Mouse (Mus musculus) small intestine, adult 2 months (tissue): ENCODE measurements at regions not wholly inside any gene's neighbourhood (a gene's known extent, or its start where the extent isn't known, plus 50 kb on each side); places are given as distances from the start of the nearest gene placed in this dataset.
"Not testable (repeated sequence)": the region's sequence is repeated elsewhere in the genome, so short reads cannot be mapped to it uniquely, and the experiment has no call there.

Experiments used
- H3K27ac ChIP-seq: fragments of 200-500 bp; 2 replicates; pipeline ENCODE4 v1.5.1; 2012; ENCODE audit warnings: low read depth, low read length, control low read depth, inconsistent platforms; ENCODE audit not compliant: insufficient read depth
- H3K27me3 ChIP-seq: fragments of 200-500 bp; 2 replicates; pipeline ENCODE4 v1.6.1; 2012; ENCODE audit warnings: mild to moderate bottlenecking, moderate library complexity, low read length, inconsistent platforms; ENCODE audit not compliant: control insufficient read depth, insufficient read depth
- H3K36me3 ChIP-seq: fragments of 200-500 bp; 2 replicates; pipeline ENCODE4 v1.6.1; 2012; ENCODE audit warnings: mild to moderate bottlenecking, low read length, control low read depth, inconsistent platforms; ENCODE audit not compliant: control insufficient read depth, insufficient read depth
- H3K4me1 ChIP-seq: fragments of 200-500 bp; 2 replicates; pipeline ENCODE4 v1.6.1; 2012; ENCODE audit warnings: low read length, inconsistent platforms, mixed read lengths; ENCODE audit not compliant: control insufficient read depth, insufficient read depth, insufficient read length
- H3K4me3 ChIP-seq: fragments of 200-500 bp; 2 replicates; pipeline ENCODE4 v1.5.1; 2012; ENCODE audit warnings: low read depth, mild to moderate bottlenecking, control low read depth, inconsistent platforms, low read length, moderate library complexity
- CTCF ChIP-seq: fragments of 200-500 bp; IDR thresholded peaks from 2 replicates; pipeline ENCODE4 v1.5.1; 2012; ENCODE audit warnings: low read depth, mild to moderate bottlenecking, control low read depth, inconsistent platforms, low read length, moderate library complexity, mixed read lengths; ENCODE audit not compliant: insufficient replicate concordance, insufficient read length; ENCODE audit errors: extremely low read depth
- POLR2A ChIP-seq: fragments of 200-500 bp; IDR thresholded peaks from 2 replicates; pipeline ENCODE4 v1.6.1; 2012; ENCODE audit warnings: low read depth, mild to moderate bottlenecking, control low read depth, inconsistent platforms, low read length, moderate library complexity
- WGBS: fragments of 180-500 bp; shearing (Covaris S2); methylation state at CpG from one replicate; pipeline ENCODE4 v1.1.7; 2018; 5-methylcytosine and 5-hydroxymethylcytosine counted together

DNA sequence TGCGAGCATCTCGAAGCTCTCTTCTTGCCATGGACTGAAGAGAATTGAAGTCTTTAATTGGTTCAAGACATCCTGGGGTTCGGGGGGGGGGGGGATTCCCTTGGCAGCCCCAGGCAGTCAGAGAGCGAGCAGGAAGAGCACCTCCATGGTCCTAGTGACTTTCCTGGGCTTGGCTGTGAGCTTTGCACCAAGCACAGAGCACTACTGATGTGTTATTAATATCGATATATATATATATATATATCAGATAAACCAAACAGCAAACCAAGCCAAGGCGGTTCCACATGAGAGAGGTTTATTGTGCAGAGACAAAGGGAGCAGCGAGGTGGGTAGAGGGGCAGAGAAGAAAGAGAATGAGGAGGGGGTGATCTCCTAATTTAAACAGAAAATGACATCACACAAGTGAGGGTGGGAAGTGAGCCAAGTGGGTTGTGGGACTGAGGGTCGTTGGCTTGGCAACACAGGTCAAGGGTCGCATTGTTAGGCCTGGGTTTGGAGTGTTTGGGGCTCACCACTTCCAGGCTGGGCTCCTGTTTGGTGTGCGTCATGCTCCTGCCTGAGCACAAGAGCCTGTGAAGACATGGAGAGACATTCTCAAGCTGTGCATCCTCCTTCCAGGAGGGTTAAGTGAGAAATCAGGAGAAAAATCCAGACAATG lies 119.9 kb downstream of the Bod1 start:
- H3K36me3 ChIP-seq, result no peaks in the 10 kb centered on the region
- 65% methylated on average over 10 of the region's 10 CpGs for WGBS
- no peak overlapping the region; the same call in 1 of the 2 replicates for H3K27ac ChIP-seq
- H3K27me3 ChIP-seq, result no peaks in the 10 kb centered on the region
- no peak for TF ChIP-seq POLR2A
- no peak for TF ChIP-seq CTCF
- no peak overlapping the region for H3K4me3 ChIP-seq
- no peaks in the 10 kb centered on the region; the same call in 1 of the 2 replicates for H3K4me1 ChIP-seq

DNA sequence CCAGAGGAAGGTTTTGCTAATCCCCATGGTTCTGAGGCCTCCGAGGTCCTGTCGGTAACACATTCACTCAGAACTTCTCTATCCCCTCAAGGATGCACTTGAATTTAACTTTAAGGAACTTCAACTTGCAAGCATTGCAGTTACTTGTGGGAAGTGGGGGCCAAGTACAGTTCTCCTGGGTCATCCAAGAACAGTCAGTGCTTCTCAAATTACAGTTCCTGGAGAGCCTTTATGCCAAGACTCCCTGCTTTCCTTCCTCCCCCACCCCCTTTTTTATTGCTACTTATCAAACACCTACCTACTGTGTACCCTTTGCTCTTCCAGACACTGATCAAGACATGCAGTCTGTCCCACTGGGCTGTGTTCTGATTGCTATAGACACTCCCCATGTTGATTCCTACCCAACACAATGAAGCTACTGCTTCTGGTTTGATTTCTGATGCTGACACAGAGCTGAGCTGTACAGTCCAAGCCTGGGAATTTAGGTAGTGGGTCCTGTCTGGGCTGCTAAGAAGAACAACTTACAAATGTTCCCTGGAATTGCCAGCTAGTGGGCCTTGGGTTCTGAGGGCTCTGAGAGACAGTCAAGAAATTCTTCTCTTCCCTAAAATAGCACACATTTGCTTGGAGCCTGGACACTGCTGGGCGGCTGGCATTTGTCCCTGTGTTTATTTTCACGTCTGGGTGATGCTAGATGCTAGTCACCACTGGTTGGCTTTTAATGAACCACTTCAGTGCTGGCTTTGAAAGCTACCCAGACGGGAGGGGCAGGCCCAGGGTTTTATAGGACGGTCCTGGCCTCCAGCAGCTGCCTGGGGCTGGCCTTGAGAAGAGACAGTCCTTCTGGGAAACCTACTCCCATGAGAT lies 120.7 kb downstream of the Bod1 start:
- Histone ChIP-seq H3K27ac (peak overlapping the region; percentile 49; the same call in 1 of the 2 replicates), H3K4me3 (no peak overlapping the region), H3K4me1 (no peaks in the 10 kb centered on the region; the same call in 1 of the 2 replicates), H3K36me3 (no peaks in the 10 kb centered on the region), H3K27me3 (no peaks in the 10 kb centered on the region)
- no peak for TF ChIP-seq POLR2A
- TF ChIP-seq CTCF, result no peak
- 62% methylated on average over 6 of the region's 6 CpGs for WGBS

DNA sequence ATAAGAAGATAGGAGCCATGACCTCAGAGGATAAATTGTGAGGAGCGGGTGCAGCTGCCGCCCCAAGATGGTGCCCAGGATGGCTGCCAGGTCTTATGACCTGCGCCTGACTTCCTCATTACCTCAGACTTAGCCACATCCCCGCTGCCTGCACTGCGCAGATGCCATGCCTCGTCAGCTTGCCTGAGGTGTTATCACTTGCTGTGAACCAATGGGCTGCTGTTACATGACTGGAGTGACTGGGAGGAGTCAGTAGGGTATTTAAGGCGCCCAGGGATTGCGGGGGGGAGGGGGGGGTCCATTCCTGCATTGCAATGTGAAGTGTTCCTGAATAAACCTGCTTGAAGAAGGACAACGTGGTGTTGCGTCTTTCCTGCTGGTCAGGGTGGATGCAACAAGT lies 126.2 kb downstream of the Bod1 start:
- H3K27ac ChIP-seq, H3K27me3 ChIP-seq, H3K4me3 ChIP-seq, H3K4me1 ChIP-seq, H3K36me3 ChIP-seq: not testable (repeated sequence)
- whole genome bisulfite sequencing, result 85% methylated on average over 10 of the region's 10 CpGs

DNA sequence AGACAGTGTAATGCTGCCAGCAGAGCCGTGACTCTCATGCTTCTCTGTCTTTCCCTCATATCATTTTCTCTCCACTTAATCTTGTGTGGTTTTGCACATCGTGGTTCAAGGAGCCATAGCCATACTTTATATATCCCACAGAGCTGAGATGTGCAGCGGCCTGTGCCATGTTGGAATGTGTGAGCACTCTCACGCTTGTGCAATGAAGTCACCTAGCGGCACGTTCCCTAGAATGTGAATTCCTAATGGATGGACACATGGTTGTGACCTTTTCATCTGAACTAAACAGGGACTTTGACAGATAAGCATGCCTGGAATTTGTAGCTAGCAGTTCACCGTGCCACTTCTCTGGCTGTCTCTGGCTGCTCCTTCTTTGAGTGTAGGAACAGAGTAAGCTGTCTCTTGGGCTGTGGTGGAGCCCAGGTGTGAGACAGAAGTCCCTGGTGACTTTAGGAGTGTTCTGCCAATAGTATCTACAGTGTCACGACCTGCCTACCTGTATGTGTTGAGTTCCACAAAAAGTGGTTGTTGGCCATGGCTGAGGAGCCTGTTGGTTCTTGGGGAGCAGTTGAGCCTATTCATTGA lies 129.0 kb downstream of the Bod1 start:
- Histone ChIP-seq H3K4me3 (no peak overlapping the region), H3K4me1 (no peaks in the 10 kb centered on the region), H3K36me3 (no peaks in the 10 kb centered on the region), H3K27ac (no peak overlapping the region), H3K27me3 (no peaks in the 10 kb centered on the region)
- 78% methylated on average over 8 of the region's 8 CpGs for WGBS
- TF ChIP-seq POLR2A (no peak), CTCF (no peak)

DNA sequence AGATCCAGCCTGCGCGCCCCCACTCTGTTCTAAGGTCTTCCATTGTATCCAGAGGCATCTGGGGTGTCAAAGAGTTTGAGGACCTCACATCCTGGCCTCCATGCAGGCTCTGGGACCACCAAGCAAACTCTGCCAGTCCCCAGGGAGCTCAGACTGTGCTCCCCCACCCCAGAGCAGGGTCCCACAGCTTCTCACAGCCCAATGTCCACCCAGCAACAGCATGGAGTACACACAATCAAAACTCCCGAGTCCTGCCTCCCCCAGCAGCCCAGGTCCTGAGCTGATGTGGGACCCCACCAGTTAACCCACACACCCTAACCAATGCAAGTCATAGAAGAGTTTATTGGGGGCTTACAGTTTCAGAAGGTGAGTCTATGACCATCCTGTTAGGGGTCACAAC lies 130.3 kb downstream of the Bod1 start:
- Histone ChIP-seq H3K27me3 (no peaks in the 10 kb centered on the region), H3K27ac (no peak overlapping the region), H3K4me1 (no peaks in the 10 kb centered on the region), H3K36me3 (no peaks in the 10 kb centered on the region), H3K4me3 (no peak overlapping the region)
- 83% methylated on average over 3 of the region's 3 CpGs for WGBS
- TF ChIP-seq CTCF (no peak), POLR2A (no peak)

DNA sequence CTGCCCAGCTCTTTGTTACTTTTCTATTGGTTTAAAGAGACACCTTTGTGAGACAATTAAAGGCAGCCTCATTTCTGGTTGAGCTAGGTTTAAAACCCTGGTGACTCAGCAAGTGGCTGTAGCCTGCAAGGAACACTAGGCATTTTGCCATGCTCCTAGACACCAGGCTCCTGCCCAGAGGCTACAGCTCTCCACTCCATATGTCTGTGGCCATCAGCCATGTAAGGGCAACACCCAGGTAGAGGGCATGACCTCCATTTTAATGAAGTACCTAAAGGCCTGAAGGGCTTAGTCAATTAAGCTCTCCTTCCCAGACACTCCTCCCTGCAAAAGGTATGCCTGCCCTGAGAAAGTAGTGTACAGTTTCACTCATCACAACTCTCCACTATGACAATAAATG lies 130.9 kb downstream of the Bod1 start:
- Histone ChIP-seq H3K4me1 (no peaks in the 10 kb centered on the region), H3K36me3 (no peaks in the 10 kb centered on the region), H3K4me3 (no peak overlapping the region), H3K27ac (no peak overlapping the region), H3K27me3 (no peaks in the 10 kb centered on the region)
- TF ChIP-seq CTCF, result no peak
- no peak for TF ChIP-seq POLR2A

DNA sequence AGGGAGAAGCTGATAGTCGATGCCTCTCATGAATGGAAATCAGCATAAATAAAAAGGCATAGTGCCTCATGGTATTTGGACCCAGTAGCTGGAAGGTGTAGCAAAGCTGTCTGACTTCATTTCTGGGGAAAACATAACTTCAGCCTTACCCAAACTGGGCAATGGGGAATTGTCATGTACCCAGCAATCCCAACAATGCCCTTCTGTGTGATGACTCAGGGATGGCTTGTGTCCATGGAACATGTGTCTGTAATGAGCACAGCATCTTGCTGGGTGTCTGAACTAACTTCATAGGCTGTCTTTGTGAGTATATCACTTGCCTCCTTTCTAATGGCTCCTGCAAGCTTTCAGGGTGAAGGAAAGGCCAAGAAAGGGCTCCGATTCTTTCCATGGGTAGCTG lies 140.3 kb downstream of the Bod1 start:
- Histone ChIP-seq H3K4me3 (no peak overlapping the region), H3K27ac (no peak overlapping the region), H3K36me3 (no peaks in the 10 kb centered on the region), H3K4me1 (no peaks in the 10 kb centered on the region), H3K27me3 (no peaks in the 10 kb centered on the region)
- 91% methylated on average over 2 of the region's 2 CpGs for WGBS
- TF ChIP-seq CTCF (no peak), POLR2A (no peak)
